Mouse (Mus musculus): Measurements from ENCODE around the gene Cachd1. TPM values are rescaled to one million over a fixed set of nuclear protein-coding genes. Genes with fewer than 3 reads are reported as not detected.
A peak's percentile ranks its signal among the peaks of the same experiment; 100 is the strongest.

Cachd1 gene
- total RNA-seq, 4 experiments from 2014 or later, result 3.0 to 10.7 (median 5.8) TPM

GRCm38 (mm10) chr4:100865423-100865822 lies 88.9 kb downstream of the Cachd1 start:
- no peak for DNase-seq (ENCODE audit: low spot score in 2 of 2)

GRCm38 (mm10) chr4:100865962-100866703 lies 89.7 kb downstream of the Cachd1 start:
- DNase-seq (ENCODE audit: low spot score in 2 of 2), result no peak

- no peak for DNase-seq (ENCODE audit: low spot score in 2 of 2)
Observed at GRCm38 (mm10) chr4:100877351-100877750, 100.9 kb downstream of the Cachd1 start.

- DNase-seq (ENCODE audit: low spot score in 2 of 2), result no peak
Observed at GRCm38 (mm10) chr4:100879414-100879813, 102.9 kb downstream of the Cachd1 start.

GRCm38 (mm10) chr4:100880075-100880474 lies 103.6 kb downstream of the Cachd1 start:
- no peak for DNase-seq (ENCODE audit: low spot score in 2 of 2)

- DNase-seq (ENCODE audit: low spot score in 2 of 2), result peak in 1 of 2 experiments; percentile 13
Observed at GRCm38 (mm10) chr4:100885793-100886742, 109.6 kb downstream of the Cachd1 start.

GRCm38 (mm10) chr4:100886743-100887416 lies 110.4 kb downstream of the Cachd1 start:
- no peak for DNase-seq (ENCODE audit: low spot score in 2 of 2)

- no peak for DNase-seq (ENCODE audit: low spot score in 2 of 2)
Observed at GRCm38 (mm10) chr4:100890106-100890970, 113.9 kb downstream of the Cachd1 start.

- no peak for DNase-seq (ENCODE audit: low spot score in 2 of 2)
Observed at GRCm38 (mm10) chr4:100893739-100894138, 117.3 kb downstream of the Cachd1 start.

GRCm38 (mm10) chr4:100894142-100894541 lies 117.7 kb downstream of the Cachd1 start:
- no peak for DNase-seq (ENCODE audit: low spot score in 2 of 2)

GRCm38 (mm10) chr4:100896260-100897010 lies 120.0 kb downstream of the Cachd1 start:
- no peak for DNase-seq (ENCODE audit: low spot score in 2 of 2)

- DNase-seq (ENCODE audit: low spot score in 2 of 2), result no peak
Observed at GRCm38 (mm10) chr4:100897943-100898342, 121.5 kb downstream of the Cachd1 start.

- DNase-seq (ENCODE audit: low spot score in 2 of 2), result no peak
Observed at GRCm38 (mm10) chr4:100909694-100910340, 133.3 kb downstream of the Cachd1 start.

- DNase-seq (ENCODE audit: low spot score in 2 of 2), result no peak
Observed at GRCm38 (mm10) chr4:100910605-100911330, 134.3 kb downstream of the Cachd1 start.

- DNase-seq (ENCODE audit: low spot score in 2 of 2), result no peak
Observed at GRCm38 (mm10) chr4:100911658-100912057, 135.2 kb downstream of the Cachd1 start.

- DNase-seq (ENCODE audit: low spot score in 2 of 2), result no peak
Observed at GRCm38 (mm10) chr4:100913666-100914065, 137.2 kb downstream of the Cachd1 start.

- no peak for DNase-seq (ENCODE audit: low spot score in 2 of 2)
Observed at GRCm38 (mm10) chr4:100914532-100914931, 138.1 kb downstream of the Cachd1 start.

- no peak for DNase-seq (ENCODE audit: low spot score in 2 of 2)
Observed at GRCm38 (mm10) chr4:100915093-100915492, 138.6 kb downstream of the Cachd1 start.

GRCm38 (mm10) chr4:100917511-100917910 lies 141.0 kb downstream of the Cachd1 start:
- no peak for DNase-seq (ENCODE audit: low spot score in 2 of 2)

Measured in gastrocnemius, adult 8-10 months (tissue).